Mouse (Mus musculus): ENCODE measurements around the gene Aqp8. TPM values are rescaled to one million over a fixed set of nuclear protein-coding genes. Genes with fewer than 3 reads are reported as not detected.

The Aqp8 gene
- not detected in 2 replicates for total RNA-seq (2015)
- total RNA-seq (2017), result not detected in 2 replicates

DNA sequence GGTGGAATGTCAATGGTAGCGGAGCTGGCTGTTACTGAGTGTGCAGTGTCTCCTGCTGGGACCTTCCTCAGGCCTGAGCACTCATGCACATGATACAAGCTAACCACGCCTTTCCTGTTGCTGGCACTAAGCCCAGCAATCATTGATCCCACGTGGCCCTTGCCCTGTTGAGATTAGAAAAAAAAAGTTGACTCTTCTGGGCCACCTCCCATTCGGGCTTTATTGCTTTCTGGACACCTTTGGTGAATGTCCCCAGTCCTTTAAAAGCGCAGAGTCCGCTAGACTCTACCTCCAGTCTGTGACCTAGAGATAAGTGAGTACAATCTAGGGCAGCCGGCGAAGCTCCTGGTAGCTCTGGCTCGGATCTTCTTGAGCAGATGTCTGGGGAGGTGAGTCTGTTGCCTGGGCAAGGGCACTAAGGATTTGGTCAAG is at the start of gene Aqp8:
Aqp8 (plus strand) TSS at position 222 of the 432 bp plus-strand sequence.
- ATAC-seq (replicated peaks; ENCODE audit: poor library complexity), result peak; percentile 78

DNA sequence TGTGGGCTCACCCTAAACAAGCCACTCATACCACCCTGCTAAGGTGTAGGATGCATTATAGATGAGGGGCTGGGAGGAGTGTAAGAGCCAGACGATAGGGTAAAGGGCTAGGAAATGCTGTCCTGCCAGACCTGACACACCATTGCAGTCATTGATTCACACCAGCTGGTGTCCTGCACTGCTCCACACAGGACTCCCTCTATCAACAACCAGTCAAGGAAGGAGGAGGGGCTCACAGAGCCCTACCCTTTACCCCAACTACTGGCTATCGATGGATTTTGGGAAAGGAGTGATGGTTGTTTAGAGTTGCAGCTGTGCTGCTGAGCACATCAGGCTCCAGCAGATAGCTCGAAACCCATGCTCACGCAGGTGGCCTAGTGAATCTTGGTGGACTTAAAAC is 45.3 kb upstream of the Aqp8 start:
- no peak for ATAC-seq (replicated peaks; ENCODE audit: poor library complexity)

DNA sequence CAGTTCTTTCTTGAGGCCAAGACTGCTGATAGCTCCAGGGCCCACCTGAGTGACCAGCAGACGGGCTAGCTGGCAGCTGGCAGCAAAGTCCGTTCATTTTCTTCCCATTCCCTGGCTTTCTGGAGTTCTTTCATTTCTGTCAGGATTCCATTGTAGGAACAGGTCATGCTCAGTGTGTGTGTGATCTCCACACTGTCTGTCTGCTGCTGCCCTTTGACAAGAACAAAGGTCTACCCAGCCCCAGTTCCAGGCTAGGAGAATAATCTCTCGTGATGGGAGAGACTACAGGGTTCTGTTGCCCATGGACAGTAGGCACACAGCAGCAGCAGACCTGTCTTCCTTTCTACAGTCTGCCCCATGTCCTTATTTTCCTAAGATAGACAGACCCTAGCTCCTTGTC is 44.4 kb upstream of the Aqp8 start:
- no peak for ATAC-seq (replicated peaks; ENCODE audit: poor library complexity)

DNA sequence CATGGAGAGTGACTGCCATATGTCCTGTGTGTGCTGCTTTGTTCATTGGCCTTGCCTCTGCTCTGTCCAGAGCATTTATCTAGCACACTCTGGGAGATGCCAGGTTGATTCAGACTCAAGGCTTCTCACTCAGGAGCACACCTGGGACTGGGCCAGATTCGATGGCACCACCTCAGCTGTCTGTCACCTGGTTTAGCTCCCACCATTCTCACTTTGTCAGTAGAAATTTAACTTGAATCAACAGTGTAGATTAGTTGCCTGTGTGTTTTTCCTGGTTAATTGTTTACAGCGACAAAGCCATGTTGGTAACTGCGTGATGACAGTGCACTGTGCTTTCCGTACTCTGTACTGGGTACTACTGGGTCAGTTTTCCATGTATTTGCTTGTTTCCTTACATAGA is 42.1 kb upstream of the Aqp8 start:
- ATAC-seq (replicated peaks; ENCODE audit: poor library complexity), result no peak

DNA sequence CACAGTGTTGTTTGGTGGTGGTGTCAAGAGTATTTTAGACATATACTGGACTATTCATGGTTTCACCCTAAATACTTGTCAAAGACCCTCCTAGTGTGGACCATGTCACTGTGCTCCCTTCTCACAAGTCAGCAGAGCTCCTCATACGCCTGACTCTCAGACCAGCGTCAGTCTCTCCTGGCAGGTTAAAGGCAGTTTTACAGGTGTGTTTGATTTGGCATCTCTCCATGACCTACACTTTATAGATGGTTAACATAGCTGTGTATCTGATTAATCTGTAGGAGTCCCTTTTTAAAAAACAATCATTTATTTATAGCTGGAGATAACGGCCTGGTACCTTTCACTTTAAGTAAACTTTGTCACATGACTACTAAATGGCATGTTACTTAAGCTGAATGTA is 40.1 kb upstream of the Aqp8 start:
- ATAC-seq (replicated peaks; ENCODE audit: poor library complexity), result no peak

DNA sequence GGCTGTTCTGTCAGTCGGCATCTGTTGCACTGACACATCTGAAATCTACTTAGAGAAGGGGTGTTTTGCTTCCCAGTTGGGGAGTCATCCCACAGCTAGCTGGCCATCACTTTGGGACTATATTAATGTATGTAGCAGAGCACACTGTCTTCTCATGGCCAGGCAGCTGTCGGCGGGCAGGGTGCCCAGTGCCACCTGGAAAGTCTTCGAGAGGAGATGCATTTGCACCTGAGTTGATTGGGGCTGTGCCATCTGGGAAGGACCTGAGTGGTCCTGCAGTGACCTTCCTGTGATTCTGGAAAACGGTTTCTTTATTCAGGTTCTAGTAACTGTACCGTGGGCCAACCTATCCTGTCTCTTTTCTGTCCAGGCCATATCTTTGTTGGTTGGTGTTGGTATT is 37.8 kb upstream of the Aqp8 start:
- ATAC-seq (replicated peaks; ENCODE audit: poor library complexity), result no peak

DNA sequence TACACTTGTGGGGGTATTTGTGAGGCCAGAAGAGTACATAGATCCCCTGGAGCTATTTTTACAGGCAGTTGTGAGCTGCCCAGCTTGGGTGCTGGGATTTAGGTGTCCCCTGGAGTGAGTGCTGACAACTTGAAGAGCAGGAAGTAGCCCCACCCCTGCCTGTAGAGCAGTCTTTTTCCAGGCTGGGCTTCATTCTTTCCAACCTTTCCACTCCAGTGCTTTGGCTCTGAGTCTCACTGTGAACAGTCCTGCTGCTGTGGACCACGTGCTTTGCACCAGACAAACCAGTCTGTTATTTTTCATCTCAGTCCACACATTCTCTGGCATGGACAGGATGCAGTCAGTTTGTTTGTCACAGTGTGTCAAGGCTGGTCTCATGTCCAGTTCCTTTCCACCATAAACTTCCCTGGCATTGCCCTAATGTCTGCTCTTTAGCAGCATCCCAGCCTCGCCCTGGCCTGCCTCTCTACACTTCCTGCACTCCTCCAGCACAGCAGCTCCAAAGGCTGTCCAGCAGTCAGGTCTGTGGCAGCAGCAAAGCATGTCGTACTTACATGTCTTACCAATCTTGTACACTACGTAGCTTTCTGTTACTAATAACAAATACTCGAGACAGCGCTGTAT is 36.8 kb upstream of the Aqp8 start:
- ATAC-seq (replicated peaks; ENCODE audit: poor library complexity), result no peak

DNA sequence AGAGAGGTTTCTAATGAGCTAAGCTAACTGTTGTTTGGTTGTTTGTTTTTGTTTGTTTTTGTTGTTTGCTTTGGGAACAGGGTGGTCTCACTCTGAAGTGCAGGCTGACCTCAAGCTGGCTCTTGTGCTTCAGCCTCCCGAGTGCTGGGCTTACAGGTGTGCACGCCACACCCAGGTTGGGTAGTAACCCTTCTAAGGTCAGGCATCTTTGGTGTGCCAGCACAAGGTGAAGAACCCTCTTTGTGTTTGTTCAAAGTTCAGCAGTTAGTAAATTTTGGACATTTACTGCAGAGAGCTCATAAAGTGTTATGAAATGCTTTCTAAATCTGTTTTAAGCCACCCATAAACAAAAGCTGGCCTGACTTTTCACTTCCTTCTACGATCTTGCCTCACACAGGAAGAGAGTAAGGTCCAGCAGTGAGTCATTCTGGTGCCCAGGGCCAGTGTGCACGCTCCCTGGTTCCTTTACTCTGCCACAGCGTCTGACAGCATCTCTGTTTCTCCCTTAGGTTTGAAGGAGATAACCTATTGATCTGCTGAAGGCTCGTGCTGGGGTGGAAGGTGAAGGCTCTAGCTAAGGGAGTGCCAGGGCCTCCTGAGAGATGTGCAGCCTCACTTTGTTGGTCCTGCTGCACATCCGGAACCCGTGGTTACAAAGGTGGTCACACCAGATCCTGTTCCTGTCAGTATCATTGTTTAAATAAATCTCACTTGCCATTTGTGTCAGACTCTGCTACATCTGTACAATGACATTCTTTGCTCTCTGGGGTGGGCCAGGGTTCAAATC is 32.3 kb upstream of the Aqp8 start:
- peak; percentile 98 for ATAC-seq (replicated peaks; ENCODE audit: poor library complexity)

DNA sequence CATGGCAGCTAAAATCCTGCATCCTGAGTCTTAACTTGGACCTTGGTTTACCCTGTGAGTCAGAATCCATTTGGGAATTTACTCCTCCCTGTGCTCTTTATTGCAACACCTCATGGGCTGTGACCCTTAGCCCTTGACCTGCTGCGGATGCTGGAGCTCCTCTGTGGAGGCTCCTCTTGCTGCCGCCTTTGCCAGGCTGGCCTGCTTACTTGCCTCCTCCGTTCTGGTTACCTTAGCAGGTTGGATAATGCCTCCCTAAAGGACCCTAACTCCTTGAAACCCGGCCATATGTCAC is 31.7 kb upstream of the Aqp8 start:
- no peak for ATAC-seq (replicated peaks; ENCODE audit: poor library complexity)

DNA sequence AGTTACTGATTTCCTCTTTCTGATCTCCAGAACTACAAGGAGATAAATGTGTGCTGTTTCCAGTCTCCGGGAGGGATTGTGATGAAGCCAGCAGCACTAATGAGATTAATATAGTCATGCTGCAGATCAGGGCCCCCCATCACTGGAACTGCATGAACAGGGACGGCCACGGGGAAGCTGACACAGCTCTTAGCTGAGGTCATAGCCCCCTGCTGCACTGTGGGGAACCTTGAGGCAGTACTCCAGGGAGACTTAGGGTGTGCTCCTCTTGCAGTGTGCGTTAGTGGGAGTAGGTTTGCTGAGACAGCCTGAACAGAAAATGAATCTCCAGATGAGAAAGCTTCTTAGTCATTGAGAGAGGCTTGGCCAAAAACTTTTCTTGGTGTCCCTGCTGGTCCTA is 30.9 kb upstream of the Aqp8 start:
- ATAC-seq (replicated peaks; ENCODE audit: poor library complexity), result no peak

DNA sequence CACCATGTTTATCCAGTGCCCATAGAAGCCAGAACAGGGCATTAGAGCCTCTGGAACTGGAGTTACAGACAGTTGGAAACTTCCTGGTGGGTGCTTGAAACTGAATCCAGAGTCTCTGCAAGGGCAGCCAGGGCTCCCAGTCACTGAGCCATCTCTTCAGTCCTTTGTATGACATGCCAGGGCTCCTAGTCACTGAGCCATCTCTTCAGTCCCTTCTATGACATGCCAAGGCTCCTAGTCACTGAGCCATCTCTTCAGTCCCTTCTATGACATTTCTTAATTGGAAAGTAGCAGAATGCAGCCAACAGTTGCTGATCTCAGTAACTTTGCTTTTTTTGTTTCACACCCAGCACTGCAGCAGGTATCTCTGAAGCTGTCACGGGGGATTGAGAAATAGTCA is 20.0 kb upstream of the Aqp8 start:
- no peak for ATAC-seq (replicated peaks; ENCODE audit: poor library complexity)

DNA sequence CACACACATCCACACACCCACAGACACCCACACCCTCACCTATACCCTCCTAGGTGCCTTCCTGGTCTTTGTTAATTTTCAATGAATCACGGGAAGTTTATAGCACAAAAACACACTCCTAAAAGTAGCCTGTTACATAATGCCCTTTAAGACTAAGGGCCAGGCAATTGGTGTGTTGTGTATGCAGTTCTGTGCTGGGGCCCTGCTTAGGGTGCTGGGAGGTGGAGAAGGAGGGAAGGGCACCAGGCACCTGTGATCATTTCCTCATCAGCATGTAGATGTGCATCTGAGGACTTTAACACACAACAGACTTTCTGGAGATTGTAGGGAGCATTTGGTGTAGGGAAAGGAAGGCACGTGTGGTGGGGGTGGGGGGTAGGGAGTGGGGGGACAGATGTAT is 13.3 kb upstream of the Aqp8 start:
- no peak for ATAC-seq (replicated peaks; ENCODE audit: poor library complexity)

DNA sequence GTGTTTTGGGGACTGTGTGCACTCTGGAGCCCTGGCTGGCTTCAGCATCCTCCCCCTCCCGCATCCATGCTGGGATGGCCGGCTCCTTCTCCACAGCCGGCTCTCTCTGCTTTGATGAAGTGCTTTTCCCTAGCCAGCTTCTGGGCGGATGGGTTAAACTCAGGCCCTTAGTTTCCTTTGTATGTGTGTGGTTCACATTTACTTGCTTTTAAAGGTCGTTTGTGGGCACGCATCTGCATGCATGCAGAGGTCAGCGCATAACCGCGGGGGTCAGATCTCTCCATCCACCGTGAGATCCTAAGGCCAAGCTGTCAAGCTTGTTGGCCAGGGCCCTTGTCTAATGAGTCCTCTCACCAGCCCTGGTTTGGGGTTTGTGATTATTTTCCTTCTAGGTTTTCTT is 12.4 kb upstream of the Aqp8 start:
- ATAC-seq (replicated peaks; ENCODE audit: poor library complexity), result no peak

DNA sequence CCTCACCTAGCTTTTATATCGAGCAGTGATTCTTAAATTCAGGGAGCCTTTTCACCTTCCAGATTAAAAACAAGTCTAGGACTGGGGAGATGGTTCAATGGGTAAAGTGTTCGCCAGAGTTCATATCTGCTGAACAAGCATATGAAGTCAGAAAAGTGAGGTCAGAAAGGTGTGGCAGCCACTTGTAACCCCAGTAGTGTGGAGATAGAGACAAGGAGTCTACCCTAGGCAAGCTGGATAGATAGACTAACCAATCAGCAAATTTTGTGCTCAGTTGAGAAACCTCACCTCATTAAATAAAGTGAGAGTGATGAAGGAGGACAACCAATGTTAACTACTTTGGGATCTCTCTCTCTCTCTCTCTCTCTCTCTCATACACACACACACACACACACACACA is 11.6 kb upstream of the Aqp8 start:
- no peak for ATAC-seq (replicated peaks; ENCODE audit: poor library complexity)

DNA sequence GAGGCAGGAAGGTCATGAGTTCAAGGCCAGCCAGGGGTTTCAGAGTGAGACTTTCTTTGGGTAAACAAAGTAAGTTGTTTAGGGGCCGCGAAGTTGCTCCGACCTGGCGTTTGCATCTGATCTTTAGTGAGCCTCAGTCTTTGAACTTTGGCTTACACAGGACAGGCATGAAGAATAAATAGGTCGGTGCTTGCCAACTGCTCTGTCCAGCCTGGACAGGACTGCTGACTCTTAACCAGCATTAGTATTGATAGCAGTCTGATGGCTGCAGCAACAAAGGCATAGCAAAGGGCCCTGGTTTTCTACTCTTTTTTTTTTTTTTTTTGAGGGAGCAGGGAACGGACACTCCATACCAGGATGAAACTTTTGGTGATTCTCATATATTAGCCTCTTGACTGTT is 9.5 kb upstream of the Aqp8 start:
- no peak for ATAC-seq (replicated peaks; ENCODE audit: poor library complexity)

DNA sequence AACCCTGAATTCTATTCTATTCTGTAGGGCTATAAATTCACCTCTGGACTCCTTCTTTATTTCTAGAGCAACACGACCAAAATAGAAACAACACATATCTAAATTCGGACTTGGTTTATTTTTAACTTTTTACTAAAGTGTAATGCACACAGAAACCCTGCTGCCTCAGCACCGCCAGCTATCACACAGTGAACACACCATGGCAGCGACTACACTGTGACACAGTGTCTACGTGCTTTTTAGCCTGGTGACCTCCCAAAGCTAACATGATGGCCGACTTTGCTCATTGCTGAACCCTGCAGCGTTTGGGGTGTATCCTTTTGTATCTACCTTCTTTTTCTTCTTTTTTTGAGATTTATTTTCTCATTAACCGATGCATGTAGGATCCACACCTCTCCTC is 9.0 kb upstream of the Aqp8 start:
- ATAC-seq (replicated peaks; ENCODE audit: poor library complexity), result no peak

DNA sequence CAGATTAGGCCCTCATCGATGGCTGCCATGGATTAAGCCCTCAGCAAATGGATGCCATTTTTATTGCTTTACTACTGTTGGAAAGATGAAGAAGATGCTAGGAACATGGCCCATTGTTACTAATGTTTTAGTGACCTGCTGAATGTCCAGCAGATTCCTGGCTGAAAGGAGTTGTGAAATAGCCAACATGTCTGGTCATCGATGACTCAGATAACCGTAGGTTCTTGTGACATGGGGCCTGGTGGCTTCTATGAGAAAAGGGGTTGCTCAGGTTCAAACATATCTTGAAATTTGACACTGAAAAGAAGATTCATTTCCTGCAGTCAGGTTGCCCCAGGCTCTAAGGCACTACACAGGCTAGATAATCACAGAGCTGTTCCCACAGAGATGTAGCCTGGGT is 7.0 kb upstream of the Aqp8 start:
- ATAC-seq (replicated peaks; ENCODE audit: poor library complexity), result no peak

DNA sequence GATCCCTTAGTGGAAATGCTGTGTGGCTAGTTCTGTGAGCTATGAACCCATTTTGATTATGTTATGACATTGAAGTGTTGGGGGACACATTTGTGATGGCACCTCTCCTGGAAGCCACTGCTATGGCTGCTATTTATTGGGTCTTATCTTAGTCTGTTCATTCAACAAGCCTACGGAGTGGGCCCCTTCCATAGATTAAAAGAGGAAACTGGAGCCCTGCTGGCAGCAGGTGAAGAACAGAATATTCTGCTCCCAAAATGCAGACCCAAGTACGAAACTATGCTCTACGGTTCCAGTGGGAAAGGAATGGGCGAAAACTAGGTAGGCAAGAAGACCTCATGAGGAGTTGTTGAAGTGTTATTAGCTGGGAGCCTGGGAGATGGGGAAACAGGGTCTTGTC is 3.8 kb upstream of the Aqp8 start:
- no peak for ATAC-seq (replicated peaks; ENCODE audit: poor library complexity)

DNA sequence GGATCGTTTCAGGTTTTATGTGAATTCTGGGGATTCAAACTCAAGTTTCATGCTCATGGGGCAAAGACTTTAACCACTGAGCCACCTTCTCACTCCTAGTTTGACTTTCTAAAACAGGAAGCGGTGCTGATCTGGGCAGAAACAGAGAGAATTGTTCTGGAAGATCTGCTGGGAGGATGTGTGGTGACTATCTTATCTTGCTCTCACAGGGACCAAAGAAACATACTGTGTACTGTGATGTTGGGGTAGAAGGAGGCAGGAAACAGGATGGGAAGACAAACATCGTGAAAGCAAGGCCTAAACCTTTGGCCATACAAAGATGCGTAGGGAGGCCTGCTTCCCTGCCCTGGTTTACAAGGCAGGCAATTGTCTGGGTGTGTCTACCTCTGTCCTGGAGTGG is 2.8 kb upstream of the Aqp8 start:
- ATAC-seq (replicated peaks; ENCODE audit: poor library complexity), result peak; percentile 47

DNA sequence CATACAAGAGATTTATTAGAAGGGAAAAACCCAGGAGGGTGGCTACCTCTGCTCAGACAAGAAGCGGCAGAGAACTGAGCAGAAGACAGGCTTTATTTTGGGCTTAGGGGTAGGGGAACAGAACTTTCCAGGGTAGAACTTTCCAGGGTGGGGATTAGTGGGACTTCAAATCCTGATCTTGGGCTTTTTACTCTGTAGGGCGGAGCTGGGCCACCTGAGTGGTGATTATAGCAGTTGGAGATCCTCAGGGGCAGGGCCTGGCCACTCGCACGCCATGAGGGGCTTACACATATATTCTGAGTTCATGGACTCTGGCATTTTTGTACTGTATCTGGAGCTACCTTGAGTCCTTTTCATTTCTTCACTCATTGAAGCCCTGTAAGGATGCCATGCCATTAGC is 775 bp upstream of the Aqp8 start:
- ATAC-seq (replicated peaks; ENCODE audit: poor library complexity), result no peak

DNA sequence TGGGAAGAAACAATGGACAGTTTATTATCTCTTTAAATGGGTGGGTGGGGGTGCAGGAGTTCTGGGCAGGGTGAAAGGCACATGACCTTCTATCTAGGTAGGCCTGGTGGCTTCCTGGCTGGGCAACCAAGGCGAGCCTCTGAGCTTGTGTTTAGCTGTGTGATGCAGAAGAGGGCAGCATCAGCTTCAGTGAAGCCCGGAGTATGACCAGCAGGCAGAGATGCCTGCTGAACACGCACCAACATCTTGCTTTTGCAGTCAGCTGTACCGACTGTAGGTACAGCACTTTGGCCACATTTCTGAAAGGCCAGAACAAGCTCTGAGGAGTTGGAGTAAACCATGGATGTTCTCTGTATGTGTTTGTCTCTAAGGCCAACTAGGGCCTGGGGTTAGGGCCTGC is 1.5 kb downstream of the Aqp8 start:
- no peak for ATAC-seq (replicated peaks; ENCODE audit: poor library complexity)

DNA sequence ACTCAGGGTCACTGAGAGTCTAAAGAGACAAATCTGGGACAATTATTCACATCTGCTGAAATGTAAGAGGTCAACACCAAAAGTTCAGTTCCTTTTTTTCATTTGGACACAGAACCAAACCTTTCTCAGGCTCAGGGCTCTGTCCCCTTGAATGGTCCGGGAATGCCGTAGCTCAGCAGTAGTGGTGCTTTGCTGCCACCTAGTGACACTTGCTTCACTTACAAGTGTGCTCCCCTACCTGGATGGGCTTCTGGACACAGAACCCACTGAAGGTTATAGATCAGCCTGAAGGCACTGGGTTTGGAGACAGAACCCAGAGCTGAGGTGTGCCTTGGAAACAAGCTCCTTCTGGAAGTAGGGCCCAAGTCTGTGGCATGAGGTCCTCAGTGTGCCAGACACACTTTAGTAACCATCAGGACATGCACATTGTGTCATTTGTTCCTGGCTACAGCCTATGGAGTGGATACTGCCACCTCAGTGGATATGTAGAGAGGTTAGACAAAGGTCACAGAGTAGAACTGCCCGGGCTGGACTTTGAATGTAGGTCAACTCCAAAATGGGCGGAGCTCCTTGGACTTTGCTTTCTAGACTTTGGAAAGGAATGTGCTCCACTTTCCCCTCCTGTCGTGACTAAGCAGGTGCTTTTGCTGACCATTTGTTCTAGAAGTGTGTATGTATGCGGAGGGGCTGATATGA is 3.7 kb downstream of the Aqp8 start:
- ATAC-seq (replicated peaks; ENCODE audit: poor library complexity), result peak; percentile 66
